Comparison of ENCODE assay signal across 17 mouse cellular contexts in genomic region chr10:121459124-121459853, GRCm38 (mm10). TPM values are rescaled to one million over a fixed set of nuclear protein-coding genes. Genes with fewer than 3 reads are reported as not detected.
A peak's percentile ranks its signal among the peaks of the same experiment; 100 is the strongest.
DNase-seq lines count a peak whose midpoint lies in the region; ATAC-seq lines count a peak whose summit lies in the region.
"Had no signal": no experiment of that assay in that cellular context is flagged by ENCODE, and none has a peak within 500 bp of the region (broad histone marks: within the 10 kb centered on the region; RNA-seq: fewer than 3 reads in every experiment).

No protein-coding gene starts in this region.

- H3K4me3 ChIP-seq in hindbrain, embryonic 16.5 days (ENCODE audit: low read length) = no peak overlapping the region
- H3K4me3 ChIP-seq in hindbrain, embryonic 12.5 days = no peak overlapping the region
- 0 out of 2 replicates have a peak overlapping the region, but pooled peaks have one; percentile 7 for H3K4me3 ChIP-seq in brown adipose tissue, adult 24 weeks (ENCODE audit: insufficient read depth, low read depth, low read length)
- no peak overlapping the region for H3K4me3 ChIP-seq in limb, embryonic 12.5 days (replicated peaks)
- H3K4me3 ChIP-seq: megakaryocyte, embryonic 14.5 days; stomach, embryonic 15.5 days had no signal

- no peaks in the 10 kb centered on the region for H3K27me3 ChIP-seq in hindbrain, embryonic 16.5 days (replicated peaks; ENCODE audit: control insufficient read depth, insufficient read depth, low read length)
- no peaks in the 10 kb centered on the region for H3K27me3 ChIP-seq in hindbrain, embryonic 12.5 days
- no peaks in the 10 kb centered on the region for H3K27me3 ChIP-seq in limb, embryonic 12.5 days
- H3K27me3 ChIP-seq: stomach, embryonic 15.5 days had no signal

- no peaks in the 10 kb centered on the region for H3K9me3 ChIP-seq in hindbrain, embryonic 16.5 days (ENCODE audit: control insufficient read depth, low read length)
- no peaks in the 10 kb centered on the region for H3K9me3 ChIP-seq in hindbrain, embryonic 12.5 days (replicated peaks)
- no peaks in the 10 kb centered on the region for H3K9me3 ChIP-seq in limb, embryonic 12.5 days
- H3K9me3 ChIP-seq: megakaryocyte, embryonic 14.5 days; stomach, embryonic 15.5 days had no signal

- H3K9ac ChIP-seq in hindbrain, embryonic 16.5 days (ENCODE audit: low read depth, low read length) = no peak overlapping the region
- no peak overlapping the region for H3K9ac ChIP-seq in hindbrain, embryonic 12.5 days
- no peak overlapping the region for H3K9ac ChIP-seq in limb, embryonic 12.5 days (replicated peaks)
- H3K9ac ChIP-seq: liver, embryonic 14.5 days; stomach, embryonic 15.5 days had no signal

- H3K4me1 ChIP-seq in hindbrain, embryonic 16.5 days (ENCODE audit: control insufficient read depth, insufficient read depth, low read depth, low read length) = peaks cover 17% of the 10 kb centered on the region
- peaks cover 15% of the 10 kb centered on the region for H3K4me1 ChIP-seq in hindbrain, embryonic 12.5 days
- H3K4me1 ChIP-seq in brown adipose tissue, adult 24 weeks (ENCODE audit: control insufficient read depth, insufficient read depth, insufficient read length, low read length) = peaks cover 44% of the 10 kb centered on the region
- peaks cover 57% of the 10 kb centered on the region for H3K4me1 ChIP-seq in limb, embryonic 12.5 days (replicated peaks)

- H3K4me2 ChIP-seq in hindbrain, embryonic 16.5 days (ENCODE audit: low read length) = peak overlapping the region; percentile 19; the same call in 1 of the 2 replicates
- no peak overlapping the region for H3K4me2 ChIP-seq in hindbrain, embryonic 12.5 days (replicated peaks)
- peak overlapping the region; percentile 30 for H3K4me2 ChIP-seq in limb, embryonic 12.5 days
- H3K4me2 ChIP-seq: stomach, embryonic 15.5 days had no signal

- H3K36me3 ChIP-seq in hindbrain, embryonic 16.5 days (ENCODE audit: control insufficient read depth, insufficient read depth, low read length) = no peaks in the 10 kb centered on the region
- H3K36me3 ChIP-seq in hindbrain, embryonic 12.5 days = no peaks in the 10 kb centered on the region
- no peaks in the 10 kb centered on the region; the same call in 1 of the 2 replicates for H3K36me3 ChIP-seq in limb, embryonic 12.5 days
- H3K36me3 ChIP-seq: G1E had no signal

- H3K27ac ChIP-seq in hindbrain, embryonic 16.5 days (ENCODE audit: low read depth, low read length) = no peak overlapping the region
- no peak overlapping the region for H3K27ac ChIP-seq in hindbrain, embryonic 12.5 days
- peak overlapping the region; percentile 34 for H3K27ac ChIP-seq in brown adipose tissue, adult 24 weeks (replicated peaks; ENCODE audit: low read depth, low read length)
- peak overlapping the region; percentile 31; the same call in 1 of the 2 replicates for H3K27ac ChIP-seq in limb, embryonic 12.5 days
- H3K27ac ChIP-seq: kidney, postnatal 0 days; liver, embryonic 14.5 days; stomach, embryonic 15.5 days had no signal

- ATAC-seq in hindbrain, embryonic 16.5 days = no peak
- no peak for ATAC-seq in hindbrain, embryonic 12.5 days (ENCODE audit: low FRiP score)
- no peak for ATAC-seq in limb, embryonic 12.5 days (ENCODE audit: insufficient number of reproducible peaks, insufficient read depth, low FRiP score, low TSS enrichment, low read depth)
- ATAC-seq: lung, postnatal 0 days had no signal

- DNase-seq in A20 (ENCODE audit: low read depth, low spot score) = peak; percentile 68
- no peak for DNase-seq in thymus, postnatal 25 days
- DNase-seq in kidney, postnatal 14 days = no peak
- DNase-seq in lung, postnatal 4 days = no peak
- DNase-seq: cerebellum, adult 9-10 months; heart, postnatal 14 days; thymus, postnatal 14 days had no signal

- 48% methylated on average over 19 of the region's 19 CpGs for WGBS in hindbrain, embryonic 16.5 days
- 70% methylated on average over 19 of the region's 19 CpGs for WGBS in hindbrain, embryonic 12.5 days
- WGBS in limb, embryonic 12.5 days = 39% methylated on average over 19 of the region's 19 CpGs

RNA-seq across cellular contexts. Expression of gene Rassf3, which starts 16.9 kb away (rescaled TPM):
- 5.3 and 6.0 TPM in 2 replicates for polyA plus RNA-seq in hindbrain, embryonic 16.5 days (2015; fragmentation: Nextera tagmentation; extraction: Ambion mirVana)
- 12.7 and 13.4 TPM in 2 replicates for polyA plus RNA-seq in hindbrain, embryonic 12.5 days (2016; fragmentation: Nextera tagmentation; extraction: Ambion mirVana)
- 17.3 and 25.1 TPM in 2 replicates for polyA plus RNA-seq in brown adipose tissue, adult 24 weeks (2012; ENCODE audit: insufficient read depth, insufficient read length, missing spikeins)
- polyA plus RNA-seq in limb, embryonic 12.5 days (2016; fragmentation: Nextera tagmentation; extraction: Ambion mirVana) = 20.2 and 22.2 TPM in 2 replicates

Comparison
In these comparisons a context has a peak if more than half of its experiments do, and no peak if none do; other contexts are left out.
1. H3K27ac ChIP-seq: peak in brown adipose tissue, adult 24 weeks (single experiment) and limb, embryonic 12.5 days (single experiment); none in hindbrain, embryonic 16.5 days (single experiment) and hindbrain, embryonic 12.5 days (single experiment).